Comparison of ENCODE assay signal across 23 mouse cellular contexts in genomic region chr10:95292269-95292668, GRCm38 (mm10). TPM values are rescaled to one million over a fixed set of nuclear protein-coding genes. Genes with fewer than 3 reads are reported as not detected.
A peak's percentile ranks its signal among the peaks of the same experiment; 100 is the strongest.
DNase-seq lines count a peak whose midpoint lies in the region; ATAC-seq and TF ChIP-seq lines count a peak whose summit lies in the region.
"Had no signal": no experiment of that assay in that cellular context is flagged by ENCODE, and none has a peak within 500 bp of the region (broad histone marks: within the 10 kb centered on the region; RNA-seq: fewer than 3 reads in every experiment).

No protein-coding gene starts in this region.

- H3K4me2 ChIP-seq in liver, embryonic 11.5 days = no peak overlapping the region
- no peak overlapping the region for H3K4me2 ChIP-seq in liver, postnatal 0 days (ENCODE audit: low read depth, low read length)
- H3K4me2 ChIP-seq in intestine, postnatal 0 days (replicated peaks; ENCODE audit: low read depth) = no peak overlapping the region
- H3K4me2 ChIP-seq: embryonic facial prominence, embryonic 12.5 days; embryonic facial prominence, embryonic 15.5 days; forebrain, embryonic 15.5 days; heart, embryonic 13.5 days; hindbrain, embryonic 12.5 days; hindbrain, embryonic 15.5 days had no signal

- H3K79me2 ChIP-seq in MEL (ENCODE audit: control insufficient read depth, insufficient read depth, low read length, poor library complexity) = no peaks in the 10 kb centered on the region

- peaks cover 39% of the 10 kb centered on the region for H3K4me1 ChIP-seq in liver, embryonic 11.5 days (replicated peaks; ENCODE audit: control insufficient read depth, insufficient read depth, low read length)
- peaks cover 10% of the 10 kb centered on the region for H3K4me1 ChIP-seq in liver, postnatal 0 days (ENCODE audit: insufficient read depth)
- peaks cover 35 to 48% of the 10 kb centered on the region in 2 experiments for H3K4me1 ChIP-seq in MEL (ENCODE audit: control insufficient read depth in 1 of 2, insufficient read depth in 2 of 2, low read length in 2 of 2)
- peaks cover 5% of the 10 kb centered on the region for H3K4me1 ChIP-seq in bone marrow, adult 2 months (ENCODE audit: control insufficient read depth, insufficient read depth, low read length)
- H3K4me1 ChIP-seq in midbrain, embryonic 10.5 days = peaks cover 6% of the 10 kb centered on the region; the same call in 1 of the 2 replicates
- H3K4me1 ChIP-seq in intestine, postnatal 0 days (replicated peaks; ENCODE audit: control insufficient read depth, insufficient read depth, low read length) = no peaks in the 10 kb centered on the region; the same call in 1 of the 2 replicates
- H3K4me1 ChIP-seq: hindbrain, embryonic 12.5 days had no signal

- DNase-seq in liver, embryonic 11.5 days (ENCODE audit: low spot score) = no peak
- no peak for DNase-seq in liver, postnatal 0 days
- DNase-seq in CD4-positive, CD25-positive, alpha-beta regulatory T cell, adult 2 months (ENCODE audit: low read depth, low spot score) = peak; percentile 36
- DNase-seq in MEL (ENCODE audit: low read depth, low spot score) = peak; percentile 74
- no peak for DNase-seq in midbrain, embryonic 10.5 days (ENCODE audit: low spot score)
- no peak for DNase-seq in ovary, postnatal 10 days (ENCODE audit: low spot score)
- DNase-seq: adrenal gland, adult 8-10 months; adrenal gland, postnatal 25 days; cerebellum, adult 18-20 months; cerebellum, adult 9-10 months; cerebellum, postnatal 14 days; gastrocnemius, postnatal 10 days; gastrocnemius, postnatal 36 days; heart, adult 2 months had no signal

- ATAC-seq in liver, embryonic 11.5 days (replicated peaks; ENCODE audit: low FRiP score) = 0 out of 2 replicates have a peak, but pooled peaks have one; percentile 26
- ATAC-seq in liver, postnatal 0 days = no peak
- ATAC-seq in intestine, postnatal 0 days = no peak
- ATAC-seq: forebrain, embryonic 15.5 days had no signal

- TF ChIP-seq RAD21 in MEL (IDR thresholded peaks at IDR 0.05; ENCODE audit: low read depth, low read length) = no peak

- no peak overlapping the region for H3K4me3 ChIP-seq in liver, embryonic 11.5 days (ENCODE audit: low read depth, low read length)
- H3K4me3 ChIP-seq in liver, postnatal 0 days (ENCODE audit: low read depth, low read length) = no peak overlapping the region
- H3K4me3 ChIP-seq in MEL (ENCODE audit: control insufficient read depth in 1 of 2, insufficient read depth in 1 of 2, low read depth in 2 of 2, low read length in 2 of 2) = no peak overlapping the region
- H3K4me3 ChIP-seq in bone marrow, adult 2 months (replicated peaks; ENCODE audit: control insufficient read depth, low read depth, low read length) = no peak overlapping the region
- no peak overlapping the region for H3K4me3 ChIP-seq in midbrain, embryonic 10.5 days
- H3K4me3 ChIP-seq in intestine, postnatal 0 days (ENCODE audit: low read depth, low read length) = no peak overlapping the region
- H3K4me3 ChIP-seq: embryonic facial prominence, embryonic 12.5 days; embryonic facial prominence, embryonic 15.5 days; forebrain, embryonic 15.5 days; heart, adult 2 months; heart, embryonic 10.5 days; heart, embryonic 13.5 days; hindbrain, embryonic 12.5 days; hindbrain, embryonic 15.5 days had no signal

- 38% methylated on average over 5 of the region's 5 CpGs for WGBS in liver, embryonic 11.5 days
- WGBS in liver, postnatal 0 days (ENCODE audit: insufficient replicate concordance) = 28% methylated on average over 5 of the region's 5 CpGs
- WGBS in bone marrow, adult 2 months = 50% methylated on average over 5 of the region's 5 CpGs
- 91% methylated on average over 5 of the region's 5 CpGs for WGBS in midbrain, embryonic 10.5 days
- 88% methylated on average over 5 of the region's 5 CpGs for WGBS in intestine, postnatal 0 days

- TF ChIP-seq CTCF in liver, postnatal 0 days (IDR thresholded peaks at IDR 0.05; ENCODE audit: low read depth) = no peak
- no peak for TF ChIP-seq CTCF in MEL (IDR thresholded peaks at IDR 0.05 in 2 of 3, conservative IDR thresholded peaks at IDR 0.05 in 1 of 3; ENCODE audit: control insufficient read depth in 1 of 3, insufficient read depth in 1 of 3, low read depth in 2 of 3, low read length in 3 of 3, poor library complexity in 1 of 3, severe bottlenecking in 1 of 3)
- TF ChIP-seq CTCF in bone marrow, adult 2 months (IDR thresholded peaks at IDR 0.05; ENCODE audit: control insufficient read depth, insufficient read depth, low read length) = peak; percentile 10; the same call in 1 of the 2 replicates
- TF ChIP-seq CTCF in intestine, postnatal 0 days (IDR thresholded peaks at IDR 0.05; ENCODE audit: low read depth) = no peak

- H3K9me3 ChIP-seq in liver, embryonic 11.5 days (ENCODE audit: control insufficient read depth, low read length) = no peaks in the 10 kb centered on the region
- H3K9me3 ChIP-seq in liver, postnatal 0 days (ENCODE audit: low read length) = no peaks in the 10 kb centered on the region
- no peaks in the 10 kb centered on the region for H3K9me3 ChIP-seq in MEL (replicated peaks; ENCODE audit: insufficient read depth, low read length)
- H3K9me3 ChIP-seq in midbrain, embryonic 10.5 days (replicated peaks) = no peaks in the 10 kb centered on the region
- no peaks in the 10 kb centered on the region for H3K9me3 ChIP-seq in intestine, postnatal 0 days (ENCODE audit: control insufficient read depth)
- H3K9me3 ChIP-seq: embryonic facial prominence, embryonic 12.5 days; embryonic facial prominence, embryonic 15.5 days; forebrain, embryonic 15.5 days; heart, embryonic 10.5 days; heart, embryonic 13.5 days; hindbrain, embryonic 12.5 days; hindbrain, embryonic 15.5 days had no signal

- no peak for TF ChIP-seq POLR2A in MEL (IDR thresholded peaks at IDR 0.05; ENCODE audit: control insufficient read depth in 1 of 2, insufficient read depth in 1 of 2, low read depth in 1 of 2, low read length in 2 of 2, poor library complexity in 1 of 2)
- no peak for TF ChIP-seq POLR2A in bone marrow, adult 2 months (IDR thresholded peaks at IDR 0.05; ENCODE audit: borderline replicate concordance, control insufficient read depth, low read depth, low read length)

- H3K9ac ChIP-seq in liver, embryonic 11.5 days (ENCODE audit: low read depth, low read length) = no peak overlapping the region
- no peak overlapping the region for H3K9ac ChIP-seq in liver, postnatal 0 days (replicated peaks)
- no peak overlapping the region for H3K9ac ChIP-seq in MEL (ENCODE audit: control insufficient read depth, low read depth, low read length, poor library complexity, severe bottlenecking)
- H3K9ac ChIP-seq in intestine, postnatal 0 days (ENCODE audit: low read depth, low read length) = no peak overlapping the region
- H3K9ac ChIP-seq: embryonic facial prominence, embryonic 12.5 days; embryonic facial prominence, embryonic 15.5 days; forebrain, embryonic 15.5 days; heart, embryonic 13.5 days; hindbrain, embryonic 12.5 days; hindbrain, embryonic 15.5 days had no signal

- H3K27ac ChIP-seq in liver, embryonic 11.5 days (ENCODE audit: low read depth, low read length) = 0 out of 2 replicates have a peak overlapping the region, but pooled peaks have one; percentile 25
- no peak overlapping the region for H3K27ac ChIP-seq in liver, postnatal 0 days (ENCODE audit: low read depth)
- H3K27ac ChIP-seq in MEL (ENCODE audit: control insufficient read depth, low read depth, low read length) = peak overlapping the region; percentile 65
- no peak overlapping the region for H3K27ac ChIP-seq in bone marrow, adult 2 months (ENCODE audit: control insufficient read depth, insufficient read depth, low read depth, low read length, poor library complexity)
- H3K27ac ChIP-seq in midbrain, embryonic 10.5 days (replicated peaks) = no peak overlapping the region
- H3K27ac ChIP-seq in intestine, postnatal 0 days (ENCODE audit: low read depth, low read length) = no peak overlapping the region
- H3K27ac ChIP-seq: embryonic facial prominence, embryonic 12.5 days; embryonic facial prominence, embryonic 15.5 days; forebrain, embryonic 15.5 days; heart, adult 2 months; heart, embryonic 13.5 days; hindbrain, embryonic 12.5 days; hindbrain, embryonic 15.5 days had no signal

- H3K27me3 ChIP-seq in liver, embryonic 11.5 days (replicated peaks; ENCODE audit: control insufficient read depth, insufficient read depth, low read length) = no peaks in the 10 kb centered on the region
- no peaks in the 10 kb centered on the region for H3K27me3 ChIP-seq in liver, postnatal 0 days (ENCODE audit: insufficient read depth, low read length)
- H3K27me3 ChIP-seq in MEL (ENCODE audit: control insufficient read depth in 1 of 2, insufficient read depth in 2 of 2, low read length in 2 of 2) = no peaks in the 10 kb centered on the region
- H3K27me3 ChIP-seq in midbrain, embryonic 10.5 days (ENCODE audit: low read depth, poor library complexity, severe bottlenecking) = no peaks in the 10 kb centered on the region
- H3K27me3 ChIP-seq in intestine, postnatal 0 days (replicated peaks; ENCODE audit: control insufficient read depth, insufficient read depth, low read length) = no peaks in the 10 kb centered on the region
- H3K27me3 ChIP-seq: embryonic facial prominence, embryonic 12.5 days; embryonic facial prominence, embryonic 15.5 days; forebrain, embryonic 15.5 days; heart, embryonic 13.5 days; hindbrain, embryonic 12.5 days; hindbrain, embryonic 15.5 days had no signal

- no peak for TF ChIP-seq EP300 in liver, postnatal 0 days (IDR thresholded peaks at IDR 0.05; ENCODE audit: low read depth)
- TF ChIP-seq EP300 in MEL (IDR thresholded peaks at IDR 0.05; ENCODE audit: low read depth in 1 of 2, low read length in 2 of 2) = peak; percentile 54 to 76

- no peaks in the 10 kb centered on the region for H3K36me3 ChIP-seq in liver, embryonic 11.5 days (ENCODE audit: control insufficient read depth, insufficient read depth, low read length)
- no peaks in the 10 kb centered on the region for H3K36me3 ChIP-seq in liver, postnatal 0 days (replicated peaks; ENCODE audit: insufficient read depth, low read length)
- peaks cover 0 to 41% of the 10 kb centered on the region in 2 experiments; a peak in 2 of 4 replicates for H3K36me3 ChIP-seq in MEL (ENCODE audit: control insufficient read depth in 1 of 2, insufficient read depth in 2 of 2, low read length in 2 of 2)
- H3K36me3 ChIP-seq in midbrain, embryonic 10.5 days = no peaks in the 10 kb centered on the region
- H3K36me3 ChIP-seq in intestine, postnatal 0 days (ENCODE audit: control insufficient read depth, insufficient read depth) = no peaks in the 10 kb centered on the region; the same call in 1 of the 2 replicates
- H3K36me3 ChIP-seq: embryonic facial prominence, embryonic 12.5 days; embryonic facial prominence, embryonic 15.5 days; forebrain, embryonic 15.5 days; heart, embryonic 10.5 days; heart, embryonic 13.5 days; hindbrain, embryonic 12.5 days; hindbrain, embryonic 15.5 days had no signal

RNA-seq across cellular contexts. Expression of gene Cradd, which starts 31.7 kb away (rescaled TPM):
- 10.1 and 10.5 TPM in 2 replicates for polyA plus RNA-seq in liver, embryonic 11.5 days (2014; fragmentation: Nextera tagmentation; extraction: Ambion mirVana)
- 6.5 and 8.4 TPM in 2 replicates for polyA plus RNA-seq in liver, postnatal 0 days (2015; fragmentation: Nextera tagmentation; extraction: Ambion mirVana)
- total RNA-seq in MEL (2012; rRNA removed) = 1.9 and 2.5 TPM in 2 replicates
- 1 to 10 TPM in 1 of 2 experiments, not detected in 1; 9.0 TPM for polyA plus RNA-seq in MEL (2012; ENCODE audit: insufficient read depth in 1 of 2, insufficient read length in 2 of 2, low read depth in 1 of 2, low replicate concordance in 2 of 2, missing spikeins in 1 of 2)
- 3.8 and 4.5 TPM in 2 replicates for polyA plus RNA-seq in bone marrow, adult 2 months (2011; ENCODE audit: insufficient read depth, insufficient read length, low replicate concordance, missing spikeins)
- 14.4 and 15.2 TPM in 2 replicates for polyA plus RNA-seq in midbrain, embryonic 10.5 days (2016; fragmentation: Nextera tagmentation; extraction: Ambion mirVana)
- polyA plus RNA-seq in intestine, postnatal 0 days (2015; fragmentation: Nextera tagmentation; extraction: Ambion mirVana) = 11.9 and 12.5 TPM in 2 replicates

Comparison
In these comparisons a context has a peak if more than half of its experiments do, and no peak if none do; other contexts are left out.
1. H3K27ac ChIP-seq: peak in liver, embryonic 11.5 days (single experiment) and MEL (single experiment); none in liver, postnatal 0 days (single experiment), bone marrow, adult 2 months (single experiment), midbrain, embryonic 10.5 days (single experiment) and intestine, postnatal 0 days (single experiment).
2. DNase-seq: peak in CD4-positive, CD25-positive, alpha-beta regulatory T cell, adult 2 months (single experiment) and MEL (single experiment); none in liver, embryonic 11.5 days (single experiment), liver, postnatal 0 days (single experiment), midbrain, embryonic 10.5 days (single experiment) and ovary, postnatal 10 days (single experiment).